Mouse (Mus musculus) bone marrow macrophage, adult 2 months (primary cell): Measurements from ENCODE around the gene Scoc.

Experiments
- CTCF ChIP-seq: IDR thresholded peaks from 2 replicates; pipeline ENCODE4 v1.5.1; 2012; ENCODE audit warnings: low read depth, mild to moderate bottlenecking, low read length, moderate library complexity
- POLR2A ChIP-seq: IDR thresholded peaks from 2 replicates; pipeline ENCODE4 v1.6.1; 2012; ENCODE audit warnings: mild to moderate bottlenecking, low read depth, low read length, borderline replicate concordance

DNA sequence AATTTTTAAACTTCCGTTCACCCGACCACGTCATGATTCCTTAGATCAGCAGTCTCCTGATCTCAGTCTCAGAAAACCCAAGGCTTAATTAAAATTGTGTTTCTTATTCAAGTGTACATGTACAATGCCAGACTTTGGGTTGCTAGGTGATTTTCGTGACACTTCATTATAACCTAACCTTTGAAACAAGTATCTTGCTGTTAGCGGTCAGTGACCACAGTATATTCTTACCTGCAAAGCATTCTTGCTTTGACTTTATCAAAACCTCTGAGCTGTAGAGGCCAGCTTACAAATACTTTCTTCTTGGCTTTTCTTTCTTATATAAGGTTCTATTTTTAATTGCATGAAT lies 15.2 kb downstream of the Scoc start:
- TF ChIP-seq CTCF (no peak), POLR2A (no peak)
